Mouse (Mus musculus) midbrain, embryonic 15.5 days (tissue): ENCODE measurements around the gene Abcc3. TPM values are rescaled to one million over a fixed set of nuclear protein-coding genes. Genes with fewer than 3 reads are reported as not detected.
"Not testable (repeated sequence)": the region's sequence is repeated elsewhere in the genome, so short reads cannot be mapped to it uniquely, and the experiment has no call there.

Experiments
- ATAC-seq: fragments of 200-750 bp; cut with Nextera tagmentation; replicated peaks from 2 replicates; pipeline ENCODE4 v1.8.0; 2017; ENCODE audit warnings: moderate TSS enrichment
- H3K27ac ChIP-seq: fragments of 300-500 bp; sonication (generic); 2 replicates; pipeline ENCODE4 v1.5.1; 2015; ENCODE audit warnings: mild to moderate bottlenecking, inconsistent platforms
- H3K27me3 ChIP-seq: fragments of 300-500 bp; sonication (generic); replicated peaks from 2 replicates; pipeline ENCODE4 v1.6.1; 2015; ENCODE audit warnings: inconsistent platforms
- H3K36me3 ChIP-seq: fragments of 300-500 bp; sonication (generic); replicated peaks from 2 replicates; pipeline ENCODE4 v1.6.1; 2015; ENCODE audit warnings: inconsistent platforms
- H3K4me1 ChIP-seq: fragments of 300-500 bp; sonication (generic); 2 replicates; pipeline ENCODE4 v1.6.1; 2015; ENCODE audit warnings: inconsistent platforms
- H3K4me2 ChIP-seq: fragments of 300-500 bp; sonication (generic); 2 replicates; pipeline ENCODE4 v1.6.1; 2015; ENCODE audit warnings: inconsistent platforms, mild to moderate bottlenecking, moderate library complexity
- H3K4me3 ChIP-seq: fragments of 300-500 bp; sonication (generic); 2 replicates; pipeline ENCODE4 v1.5.1; 2015; ENCODE audit warnings: mild to moderate bottlenecking, inconsistent platforms
- H3K9ac ChIP-seq: fragments of 300-500 bp; sonication (generic); 2 replicates; pipeline ENCODE4 v1.6.1; 2015; ENCODE audit warnings: mild to moderate bottlenecking, inconsistent platforms
- H3K9me3 ChIP-seq: fragments of 300-500 bp; sonication (generic); 2 replicates; pipeline ENCODE4 v1.6.1; 2016; ENCODE audit warnings: inconsistent platforms
- WGBS: fragments of 180-500 bp; shearing (Covaris S2); methylation state at CpG from one replicate; pipeline ENCODE4 v1.1.7; 2015; ENCODE audit warnings: mixed read lengths; 5-methylcytosine and 5-hydroxymethylcytosine counted together
- polyA plus RNA-seq: library from polyadenylated mRNA; unstranded; fragments of >200 nt; fragmentation: Nextera tagmentation; extraction: Ambion mirVana; gene quantifications from 2 replicates; pipeline ENCODE4 v1.2.1, GENCODE M21; 2015

Gene Abcc3
- polyA plus RNA-seq, 1 experiment from 2014 or later: 0.70 TPM

GRCm38 (mm10) chr11:94419004-94419727 is 26.4 kb upstream of the Abcc3 start:
- ATAC-seq: 0 out of 2 replicates have a peak, but pooled peaks have one; percentile 21
- H3K4me2 ChIP-seq: no peak overlapping the region
- no peaks in the 10 kb centered on the region for H3K9me3 ChIP-seq
- no peak overlapping the region for H3K4me3 ChIP-seq
- peak overlapping the region; percentile 31 for H3K27ac ChIP-seq
- H3K27me3 ChIP-seq: no peaks in the 10 kb centered on the region
- WGBS: 43% methylated on average over 10 of the region's 10 CpGs
- H3K9ac ChIP-seq: no peak overlapping the region
- H3K36me3 ChIP-seq: peaks cover 5% of the 10 kb centered on the region; the same call in 1 of the 2 replicates
- H3K4me1 ChIP-seq: peaks cover 45% of the 10 kb centered on the region

GRCm38 (mm10) chr11:94414042-94414441 is 21.2 kb upstream of the Abcc3 start:
- ATAC-seq: peak; percentile 15; the same call in 1 of the 2 replicates
- H3K36me3 ChIP-seq: peaks cover 10% of the 10 kb centered on the region; the same call in 1 of the 2 replicates
- no peaks in the 10 kb centered on the region for H3K27me3 ChIP-seq
- H3K4me1 ChIP-seq: peaks cover 41% of the 10 kb centered on the region
- H3K9me3 ChIP-seq: no peaks in the 10 kb centered on the region
- WGBS: 57% methylated on average over 4 of the region's 4 CpGs
- H3K4me3 ChIP-seq: no peak overlapping the region
- H3K9ac ChIP-seq: 0 out of 2 replicates have a peak overlapping the region, but pooled peaks have one; percentile 10
- peak overlapping the region; percentile 55 for H3K27ac ChIP-seq
- H3K4me2 ChIP-seq: peak overlapping the region; percentile 1; the same call in 1 of the 2 replicates

GRCm38 (mm10) chr11:94413516-94413915 is 20.7 kb upstream of the Abcc3 start:
- Histone ChIP-seq H3K36me3 (peaks cover 10% of the 10 kb centered on the region; the same call in 1 of the 2 replicates), H3K9me3 (no peaks in the 10 kb centered on the region), H3K27me3 (no peaks in the 10 kb centered on the region), H3K27ac (peak overlapping the region; percentile 55), H3K4me2 (peak overlapping the region; percentile 1; the same call in 1 of the 2 replicates), H3K4me3 (no peak overlapping the region), H3K9ac (0 out of 2 replicates have a peak overlapping the region, but pooled peaks have one; percentile 10), H3K4me1 (peaks cover 36% of the 10 kb centered on the region)
- 15% methylated on average over 8 of the region's 8 CpGs for WGBS
- ATAC-seq: peak; percentile 55

DNA sequence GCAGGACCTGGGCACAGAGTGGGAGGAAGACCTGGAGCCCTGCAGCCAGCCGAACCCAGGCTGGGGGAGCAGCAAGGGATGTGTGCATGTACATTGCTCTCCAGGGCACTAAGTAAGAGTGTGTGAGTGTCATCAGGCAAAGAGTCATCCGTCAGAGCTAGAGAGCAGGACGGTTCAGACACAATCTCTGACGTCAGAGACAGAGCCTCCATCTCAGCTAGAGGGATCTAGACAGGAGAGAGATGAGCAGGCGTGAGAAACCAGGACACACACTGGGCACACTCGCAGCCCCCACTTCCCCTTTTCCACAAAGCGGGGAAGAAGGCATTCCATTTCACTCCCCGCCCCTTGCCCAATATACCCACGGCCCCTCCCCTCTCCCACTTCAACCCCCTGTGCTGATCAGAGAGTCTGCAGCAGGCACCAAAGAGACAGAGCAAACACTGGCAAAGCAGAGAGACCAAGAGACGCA is 20.2 kb upstream of the Abcc3 start:
- 21% methylated on average over 10 of the region's 10 CpGs for WGBS
- Histone ChIP-seq H3K9ac (no peak overlapping the region), H3K27me3 (no peaks in the 10 kb centered on the region), H3K4me1 (peaks cover 37% of the 10 kb centered on the region), H3K9me3 (no peaks in the 10 kb centered on the region), H3K4me3 (no peak overlapping the region), H3K4me2 (peak overlapping the region; percentile 1; the same call in 1 of the 2 replicates), H3K36me3 (peaks cover 10% of the 10 kb centered on the region; the same call in 1 of the 2 replicates), H3K27ac (peak overlapping the region; percentile 55)
- peak; percentile 56 for ATAC-seq

GRCm38 (mm10) chr11:94412562-94412961 is 19.8 kb upstream of the Abcc3 start:
- Histone ChIP-seq H3K27ac (peak overlapping the region; percentile 55), H3K9me3 (no peaks in the 10 kb centered on the region), H3K4me1 (peaks cover 42% of the 10 kb centered on the region), H3K36me3 (peaks cover 10% of the 10 kb centered on the region; the same call in 1 of the 2 replicates), H3K4me3 (no peak overlapping the region), H3K27me3 (no peaks in the 10 kb centered on the region), H3K4me2 (peak overlapping the region; percentile 1; the same call in 1 of the 2 replicates), H3K9ac (no peak overlapping the region)
- 51% methylated on average over 2 of the region's 2 CpGs for WGBS
- no peak for ATAC-seq

DNA sequence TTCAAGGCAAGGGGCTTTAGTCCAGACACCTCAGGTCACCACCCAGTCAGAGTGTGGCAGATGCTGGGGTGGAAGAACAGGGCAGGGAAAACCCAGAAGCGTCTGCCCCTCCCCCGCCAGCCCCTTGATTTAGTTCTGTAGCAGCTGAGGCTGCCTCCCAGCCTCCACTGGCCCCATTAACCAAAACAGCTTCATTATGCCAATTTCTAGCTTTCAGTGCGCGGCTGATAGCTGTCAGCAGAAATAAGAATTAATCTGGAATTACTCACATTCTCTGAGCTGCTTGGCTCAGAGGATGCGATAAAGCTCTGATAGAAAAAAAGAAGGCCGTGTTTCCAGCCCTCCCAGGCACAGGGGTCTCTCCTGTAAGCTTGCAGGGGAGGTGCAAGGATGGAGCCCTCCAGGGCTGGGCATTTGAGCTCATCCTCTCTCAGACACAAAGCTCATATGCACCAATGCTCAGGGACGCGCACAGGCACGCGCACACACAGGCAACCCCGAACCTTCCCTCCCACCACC is 15.1 kb upstream of the Abcc3 start:
- WGBS: 18% methylated on average over 11 of the region's 11 CpGs
- Histone ChIP-seq H3K36me3 (0 out of 2 replicates have a peak, but pooled peaks cover 8% of the 10 kb centered on the region), H3K9me3 (no peaks in the 10 kb centered on the region), H3K27me3 (no peaks in the 10 kb centered on the region), H3K4me3 (no peak overlapping the region), H3K4me2 (no peak overlapping the region), H3K27ac (peak overlapping the region; percentile 87), H3K9ac (no peak overlapping the region), H3K4me1 (peaks cover 45% of the 10 kb centered on the region)
- ATAC-seq: peak; percentile 29

DNA sequence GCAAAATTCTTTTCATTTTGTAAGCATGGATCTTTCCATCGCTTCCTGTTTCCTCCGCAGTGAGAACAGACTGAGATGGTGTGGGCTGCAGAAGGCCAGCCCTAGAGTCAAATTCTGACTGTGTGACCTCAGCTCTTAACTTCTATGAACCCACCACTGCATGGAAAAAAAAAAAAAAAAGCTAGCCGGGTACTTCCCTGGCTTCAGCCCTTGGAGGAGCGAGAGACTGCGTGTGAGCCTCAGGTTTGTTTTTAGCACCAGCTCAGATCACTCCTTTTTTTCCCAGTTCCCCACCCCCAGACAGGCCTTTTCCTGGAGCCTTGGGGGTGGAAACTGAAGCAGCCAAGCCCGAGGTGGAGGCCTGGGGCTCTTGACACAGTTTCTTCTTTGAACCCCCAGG is 12.6 kb upstream of the Abcc3 start:
- H3K36me3 ChIP-seq: 0 out of 2 replicates have a peak, but pooled peaks cover 3% of the 10 kb centered on the region
- no peaks in the 10 kb centered on the region for H3K27me3 ChIP-seq
- no peak for ATAC-seq
- no peak overlapping the region for H3K27ac ChIP-seq
- H3K4me1 ChIP-seq: peaks cover 38% of the 10 kb centered on the region
- H3K9ac ChIP-seq: no peak overlapping the region
- H3K9me3 ChIP-seq: no peaks in the 10 kb centered on the region
- H3K4me3 ChIP-seq: no peak overlapping the region
- 67% methylated on average over 6 of the region's 6 CpGs for WGBS
- no peak overlapping the region for H3K4me2 ChIP-seq

GRCm38 (mm10) chr11:94404641-94405260 is 12.0 kb upstream of the Abcc3 start:
- no peak overlapping the region for H3K4me2 ChIP-seq
- no peak overlapping the region for H3K27ac ChIP-seq
- peaks cover 38% of the 10 kb centered on the region for H3K4me1 ChIP-seq
- WGBS: 26% methylated on average over 11 of the region's 11 CpGs
- 0 out of 2 replicates have a peak, but pooled peaks cover 3% of the 10 kb centered on the region for H3K36me3 ChIP-seq
- no peaks in the 10 kb centered on the region for H3K9me3 ChIP-seq
- H3K27me3 ChIP-seq: no peaks in the 10 kb centered on the region
- no peak overlapping the region for H3K9ac ChIP-seq
- ATAC-seq: peak; percentile 21
- H3K4me3 ChIP-seq: no peak overlapping the region

- WGBS: 58% methylated on average over 5 of the region's 5 CpGs
- Histone ChIP-seq H3K4me3 (no peak overlapping the region), H3K4me2 (no peak overlapping the region), H3K27ac (no peak overlapping the region), H3K36me3 (no peaks in the 10 kb centered on the region), H3K4me1 (peaks cover 38% of the 10 kb centered on the region), H3K9me3 (no peaks in the 10 kb centered on the region), H3K9ac (no peak overlapping the region), H3K27me3 (no peaks in the 10 kb centered on the region)
- ATAC-seq: no peak
Measured at GRCm38 (mm10) chr11:94404178-94404577, 11.4 kb upstream of the Abcc3 start.

DNA sequence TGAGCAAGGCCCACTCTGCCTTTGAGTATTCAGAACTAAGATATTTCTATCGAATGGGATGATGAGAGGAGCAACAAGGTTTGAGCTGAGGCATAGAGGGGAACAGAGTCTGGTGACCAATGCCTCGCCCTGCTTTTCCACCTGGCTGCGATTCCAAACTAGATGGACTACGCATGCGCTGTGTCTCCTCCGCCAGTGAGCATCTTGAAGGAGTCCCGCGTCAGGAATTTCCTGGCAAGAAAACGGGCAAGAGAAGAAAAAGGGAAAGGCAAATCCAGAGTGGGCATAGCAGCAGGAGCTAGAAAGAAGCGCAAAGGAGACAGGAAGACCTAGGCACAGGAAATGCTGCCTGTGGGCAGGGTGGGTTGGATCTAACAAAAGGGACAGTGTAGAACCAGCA is 11.0 kb upstream of the Abcc3 start:
- ATAC-seq: no peak
- 84% methylated on average over 10 of the region's 10 CpGs for WGBS

GRCm38 (mm10) chr11:94402731-94403130 is 9.9 kb upstream of the Abcc3 start:
- 82% methylated on average over 5 of the region's 5 CpGs for WGBS
- ATAC-seq: no peak
- no peak overlapping the region for H3K9ac ChIP-seq
- H3K36me3 ChIP-seq: no peaks in the 10 kb centered on the region
- H3K4me1 ChIP-seq: peaks cover 33% of the 10 kb centered on the region
- H3K27ac ChIP-seq: no peak overlapping the region
- no peak overlapping the region for H3K4me2 ChIP-seq
- H3K4me3 ChIP-seq: no peak overlapping the region
- H3K27me3 ChIP-seq: no peaks in the 10 kb centered on the region
- H3K9me3 ChIP-seq: no peaks in the 10 kb centered on the region

More for the DNA sequence above, 11.0 kb upstream of the Abcc3 start:
- no peak overlapping the region for H3K9ac ChIP-seq
- H3K27ac ChIP-seq: no peak overlapping the region
- no peaks in the 10 kb centered on the region for H3K36me3 ChIP-seq
- H3K27me3 ChIP-seq: no peaks in the 10 kb centered on the region
- no peaks in the 10 kb centered on the region for H3K9me3 ChIP-seq
- H3K4me2 ChIP-seq: no peak overlapping the region
- peaks cover 38% of the 10 kb centered on the region for H3K4me1 ChIP-seq
- H3K4me3 ChIP-seq: no peak overlapping the region

GRCm38 (mm10) chr11:94402029-94402428 is 9.2 kb upstream of the Abcc3 start:
- WGBS: 88% methylated on average over 4 of the region's 4 CpGs
- not testable (repeated sequence) for H3K4me3 ChIP-seq, H3K9me3 ChIP-seq, H3K9ac ChIP-seq, H3K36me3 ChIP-seq, H3K27ac ChIP-seq, H3K4me2 ChIP-seq, ATAC-seq, H3K27me3 ChIP-seq
- peaks cover 26% of the 10 kb centered on the region for H3K4me1 ChIP-seq
